In the genomic region with DNA sequence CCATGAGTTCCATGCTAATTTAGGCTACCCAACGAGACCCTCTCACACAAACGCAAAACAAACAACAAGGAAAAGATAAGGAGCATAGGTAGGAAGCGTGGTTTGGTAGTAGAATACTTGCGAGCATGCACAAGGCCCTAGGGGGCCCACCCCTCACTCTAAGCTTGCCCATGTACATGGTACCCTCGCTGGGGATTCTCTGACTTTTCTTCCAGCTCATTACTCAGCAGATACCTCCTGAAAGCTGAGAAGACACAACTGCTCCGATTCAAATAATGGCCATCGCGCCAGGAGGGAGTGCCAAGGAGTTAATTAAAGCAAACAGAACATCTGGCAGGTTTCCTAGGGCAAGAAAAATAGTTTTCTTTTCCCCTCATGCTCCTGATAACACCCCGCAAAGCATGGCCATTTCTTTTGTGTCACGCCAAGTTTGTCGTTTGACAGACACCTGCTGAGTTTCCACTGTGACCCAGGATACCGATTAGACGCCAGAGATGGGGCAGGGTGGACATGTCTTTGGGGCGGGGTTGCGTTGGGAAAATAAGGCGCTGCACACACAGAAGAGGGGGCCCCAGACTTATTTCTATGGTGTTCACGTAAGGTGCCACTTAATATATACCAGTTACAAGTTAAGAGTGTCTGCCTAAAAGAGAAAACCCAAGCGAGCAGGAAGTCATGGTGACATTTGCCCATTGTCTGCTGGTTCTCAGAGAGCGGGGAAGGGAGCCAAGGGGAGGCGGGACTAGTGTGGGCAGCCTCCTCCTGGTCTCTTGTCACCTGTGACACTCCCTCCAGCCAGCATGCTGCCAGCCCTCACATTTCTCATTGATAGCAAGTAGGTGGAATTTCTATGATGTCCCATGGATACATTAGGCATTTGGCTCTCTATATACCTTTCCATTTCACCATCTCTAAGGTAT, we compare ENCODE assay signal across 9 mouse cellular contexts. TPM values are rescaled to one million over a fixed set of nuclear protein-coding genes. Genes with fewer than 3 reads are reported as not detected.
A peak's percentile ranks its signal among the peaks of the same experiment; 100 is the strongest.
DNase-seq lines count a peak whose midpoint lies in the region; ATAC-seq lines count a peak whose summit lies in the region.
"Had no signal": no experiment of that assay in that cellular context is flagged by ENCODE, and none has a peak within 500 bp of the region (broad histone marks: within the 10 kb centered on the region; RNA-seq: fewer than 3 reads in every experiment).

No protein-coding gene starts in this region.

- H3K27me3 ChIP-seq in heart, embryonic 12.5 days (replicated peaks): no peaks in the 10 kb centered on the region

- no peak overlapping the region for H3K4me3 ChIP-seq in heart, embryonic 12.5 days

- 40% methylated on average over 20 of the region's 20 CpGs for WGBS in heart, embryonic 12.5 days

- H3K9ac ChIP-seq in heart, embryonic 12.5 days: no peak overlapping the region

- no peaks in the 10 kb centered on the region for H3K36me3 ChIP-seq in heart, embryonic 12.5 days

- 0 out of 2 replicates have a peak overlapping the region, but pooled peaks have one; percentile 10 for H3K27ac ChIP-seq in heart, embryonic 12.5 days (ENCODE audit: poor library complexity, severe bottlenecking)

- ATAC-seq in heart, embryonic 12.5 days (ENCODE audit: insufficient number of reproducible peaks, low FRiP score): peak; percentile 58
- ATAC-seq in megakaryocyte, adult 5-6 weeks (ENCODE audit: poor library complexity, severe bottlenecking): no peak

- DNase-seq in adrenal gland, adult 2 months: peak; percentile 16
- no peak for DNase-seq in adrenal gland, adult 18-20 months (ENCODE audit: low spot score in 2 of 2)
- peak; percentile 23 for DNase-seq in NIH3T3 (ENCODE audit: low read depth)
- peak; percentile 40 for DNase-seq in kidney, postnatal 14 days
- no peak for DNase-seq in frontal cortex, postnatal 14 days (ENCODE audit: low spot score in 2 of 2)
- DNase-seq in left cerebral cortex, postnatal 25 days (ENCODE audit: low spot score in 2 of 2): no peak
- DNase-seq: embryo, embryonic 11 days had no signal

- peak overlapping the region; percentile 18 for H3K4me2 ChIP-seq in heart, embryonic 12.5 days

- intact Hi-C loops in left cerebral cortex, postnatal 25 days (cut with DNase I): no loop called here

- H3K4me1 ChIP-seq in heart, embryonic 12.5 days (replicated peaks): peaks cover 69% of the 10 kb centered on the region

- no peaks in the 10 kb centered on the region for H3K9me3 ChIP-seq in heart, embryonic 12.5 days (replicated peaks)

RNA-seq across cellular contexts. Expression of a gene that starts 36.2 kb away (rescaled TPM):
- 10 to 100 TPM; 17.5 to 20.5 TPM for total RNA-seq in adrenal gland, adult 2 months (2021)
- 4.0 and 4.5 TPM in 2 replicates for polyA plus RNA-seq in adrenal gland, adult 2 months (2012; rRNA removed)
- total RNA-seq in adrenal gland, adult 18-20 months (2021): 10 to 100 TPM; 17.5 to 22.9 TPM
- polyA plus RNA-seq in heart, embryonic 12.5 days (2016; fragmentation: Nextera tagmentation; extraction: Ambion mirVana): 12.0 and 14.6 TPM in 2 replicates
- 7.3 and 8.1 TPM in 2 replicates for total RNA-seq in megakaryocyte, adult 5-6 weeks (2015)
- total RNA-seq in megakaryocyte, adult 5-6 weeks (2017): 3.5 and 13.3 TPM in 2 replicates
- total RNA-seq in left cerebral cortex, postnatal 25 days (2021): 100 to 1,000 TPM; 269 to 275 TPM

RNA-seq across cellular contexts. Expression of a gene that starts 58.8 kb away (rescaled TPM):
- 10 to 100 TPM; 13.8 to 18.2 TPM for total RNA-seq in adrenal gland, adult 2 months (2021)
- polyA plus RNA-seq in adrenal gland, adult 2 months (2012; rRNA removed): 0.75 and 1.3 TPM in 2 replicates
- 10 to 100 TPM; 15.3 to 16.9 TPM for total RNA-seq in adrenal gland, adult 18-20 months (2021)
- polyA plus RNA-seq in heart, embryonic 12.5 days (2016; fragmentation: Nextera tagmentation; extraction: Ambion mirVana): 13.1 and 14.0 TPM in 2 replicates
- total RNA-seq in megakaryocyte, adult 5-6 weeks (2015): 15.8 and 17.2 TPM in 2 replicates
- 19.5 and 24.9 TPM in 2 replicates for total RNA-seq in megakaryocyte, adult 5-6 weeks (2017)
- 10 to 100 TPM; 14.8 to 15.5 TPM for total RNA-seq in left cerebral cortex, postnatal 25 days (2021)

Comparison
In these comparisons a context has a peak if more than half of its experiments do, and no peak if none do; other contexts are left out.
1. DNase-seq: peak in adrenal gland, adult 2 months (single experiment), NIH3T3 (single experiment) and kidney, postnatal 14 days (single experiment); none in adrenal gland, adult 18-20 months (0 of 2), frontal cortex, postnatal 14 days (0 of 2) and left cerebral cortex, postnatal 25 days (0 of 2).
2. RNA of a gene that starts 36.2 kb away (total RNA-seq): 269 to 275 TPM in left cerebral cortex, postnatal 25 days; 17.5 to 22.9 TPM in adrenal gland, adult 18-20 months, 17.5 to 20.5 TPM in adrenal gland, adult 2 months and 3.5 to 13.3 TPM in megakaryocyte, adult 5-6 weeks; every median in the first group is over 10 times any median in the second.